Mouse (Mus musculus) heart, embryonic 13.5 days (tissue): ENCODE results near the gene Atoh8. TPM values are rescaled to one million over a fixed set of nuclear protein-coding genes. Genes with fewer than 3 reads are reported as not detected.

Experiments
- ATAC-seq: fragments of 200-750 bp; cut with Nextera tagmentation; 2 replicates; pipeline ENCODE4 v1.8.0; 2017; ENCODE audit warnings: moderate TSS enrichment; ENCODE audit not compliant: insufficient number of reproducible peaks, low FRiP score, low TSS enrichment; ENCODE audit errors: extremely low read depth
- H3K27ac ChIP-seq: fragments of 300-500 bp; sonication (generic); replicated peaks from 2 replicates; pipeline ENCODE4 v1.5.1; 2015; ENCODE audit warnings: moderate library complexity, mild to moderate bottlenecking, inconsistent platforms
- H3K27me3 ChIP-seq: fragments of 300-500 bp; sonication (generic); replicated peaks from 2 replicates; pipeline ENCODE4 v1.6.1; 2015; ENCODE audit warnings: mild to moderate bottlenecking, inconsistent platforms
- H3K36me3 ChIP-seq: fragments of 300-500 bp; sonication (generic); 2 replicates; pipeline ENCODE4 v1.6.1; 2015; ENCODE audit warnings: mild to moderate bottlenecking, inconsistent platforms
- H3K4me1 ChIP-seq: fragments of 300-500 bp; sonication (generic); 2 replicates; pipeline ENCODE4 v1.6.1; 2015; ENCODE audit warnings: inconsistent platforms
- H3K4me2 ChIP-seq: fragments of 300-500 bp; sonication (generic); 2 replicates; pipeline ENCODE4 v1.6.1; 2015; ENCODE audit warnings: inconsistent platforms, mild to moderate bottlenecking, moderate library complexity
- H3K4me3 ChIP-seq: fragments of 300-500 bp; sonication (generic); 2 replicates; pipeline ENCODE4 v1.5.1; 2015; ENCODE audit warnings: moderate library complexity, mild to moderate bottlenecking, inconsistent platforms
- H3K9ac ChIP-seq: fragments of 300-500 bp; sonication (generic); 2 replicates; pipeline ENCODE4 v1.6.1; 2015; ENCODE audit warnings: inconsistent platforms, mild to moderate bottlenecking, moderate library complexity
- H3K9me3 ChIP-seq: fragments of 300-500 bp; sonication (generic); 2 replicates; pipeline ENCODE4 v1.6.1; 2016; ENCODE audit warnings: inconsistent platforms
- WGBS: fragments of 180-500 bp; shearing (Covaris S2); methylation state at CpG from one replicate; pipeline ENCODE4 v1.1.7; 2015; ENCODE audit warnings: mixed read lengths; 5-methylcytosine and 5-hydroxymethylcytosine counted together
- polyA plus RNA-seq: library from polyadenylated mRNA; unstranded; fragments of >200 nt; fragmentation: Nextera tagmentation; extraction: Ambion mirVana; gene quantifications from 2 replicates; pipeline ENCODE4 v1.2.1, GENCODE M21; 2015

Gene Atoh8
- polyA plus RNA-seq, 1 experiment from 2014 or later, result 13.7 TPM

- Histone ChIP-seq H3K4me1 (peaks cover 62% of the 10 kb centered on the region), H3K27ac (peak overlapping the region; percentile 37; the same call in 1 of the 2 replicates)
- ATAC-seq, result no peak
Measured at GRCm38 (mm10) chr6:72210823-72211222, 24.6 kb downstream of the Atoh8 start.

DNA sequence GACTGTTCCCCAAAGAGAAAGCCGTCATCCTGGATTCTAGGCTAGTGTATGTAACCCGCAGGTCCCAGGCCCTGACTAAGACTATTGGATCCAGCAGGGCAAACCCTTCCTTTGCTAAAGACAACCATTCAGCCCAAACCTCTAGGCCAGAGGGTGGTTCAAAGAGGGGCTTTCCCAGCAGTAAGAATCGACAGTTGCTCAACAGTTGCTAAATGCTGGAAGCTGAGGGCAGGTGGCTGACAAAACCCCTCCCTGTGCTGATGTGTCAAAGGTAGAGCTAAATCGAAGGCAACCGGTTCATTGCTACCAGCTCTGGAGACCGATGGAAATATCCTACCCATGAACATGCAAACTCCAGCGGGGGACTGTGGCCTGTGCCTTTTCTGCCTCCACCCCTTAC lies 25.6 kb downstream of the Atoh8 start:
- H3K36me3 ChIP-seq, result peaks cover 40% of the 10 kb centered on the region
- H3K9me3 ChIP-seq, result no peaks in the 10 kb centered on the region
- H3K27me3 ChIP-seq, result peaks cover 8% of the 10 kb centered on the region; the same call in 1 of the 2 replicates
- no peak overlapping the region for H3K27ac ChIP-seq
- no peak overlapping the region for H3K4me2 ChIP-seq
- ATAC-seq, result no peak
- 86% methylated on average over 7 of the region's 7 CpGs for WGBS
- peaks cover 55% of the 10 kb centered on the region for H3K4me1 ChIP-seq
- H3K9ac ChIP-seq, result no peak overlapping the region
- no peak overlapping the region for H3K4me3 ChIP-seq

More at GRCm38 (mm10) chr6:72210823-72211222, 24.6 kb downstream of the Atoh8 start:
- H3K4me2 ChIP-seq, result no peak overlapping the region
- peaks cover 8% of the 10 kb centered on the region; the same call in 1 of the 2 replicates for H3K27me3 ChIP-seq
- no peak overlapping the region for H3K4me3 ChIP-seq
- no peak overlapping the region for H3K9ac ChIP-seq
- H3K36me3 ChIP-seq, result peaks cover 29% of the 10 kb centered on the region
- H3K9me3 ChIP-seq, result no peaks in the 10 kb centered on the region
- WGBS, result 66% methylated on average over 7 of the region's 7 CpGs

- Histone ChIP-seq H3K9ac (no peak overlapping the region), H3K9me3 (no peaks in the 10 kb centered on the region)
Measured at GRCm38 (mm10) chr6:72208406-72209045, 26.9 kb downstream of the Atoh8 start.

DNA sequence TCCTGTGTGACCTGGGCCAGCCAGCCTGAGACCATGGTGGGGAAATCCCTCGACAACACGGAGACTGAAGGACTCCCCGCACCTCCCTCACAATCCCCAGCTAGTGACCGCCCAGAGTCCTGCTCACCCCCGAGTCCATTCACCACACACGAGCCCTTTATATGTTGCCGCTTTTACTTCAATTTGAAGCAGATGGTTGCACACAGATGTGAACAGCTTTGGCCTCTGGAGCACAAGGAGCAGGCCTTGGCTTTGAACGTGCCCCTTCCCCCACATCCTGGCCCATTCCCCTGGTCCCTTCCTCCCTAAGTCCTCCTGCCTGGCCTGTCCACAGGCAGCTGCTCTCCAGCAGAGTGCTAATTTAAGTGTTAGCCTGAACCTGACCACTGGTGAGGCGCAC lies 29.4 kb downstream of the Atoh8 start:
- Histone ChIP-seq H3K27me3 (peaks cover 8% of the 10 kb centered on the region; the same call in 1 of the 2 replicates), H3K9ac (no peak overlapping the region), H3K4me3 (no peak overlapping the region), H3K27ac (no peak overlapping the region), H3K36me3 (peaks cover 49% of the 10 kb centered on the region), H3K4me2 (no peak overlapping the region), H3K9me3 (no peaks in the 10 kb centered on the region), H3K4me1 (peaks cover 49% of the 10 kb centered on the region)
- ATAC-seq, result no peak
- WGBS, result 78% methylated on average over 9 of the region's 9 CpGs

More at GRCm38 (mm10) chr6:72208406-72209045, 26.9 kb downstream of the Atoh8 start:
- Histone ChIP-seq H3K4me2 (no peak overlapping the region), H3K4me1 (peaks cover 51% of the 10 kb centered on the region), H3K27me3 (peaks cover 8% of the 10 kb centered on the region; the same call in 1 of the 2 replicates), H3K36me3 (peaks cover 49% of the 10 kb centered on the region), H3K27ac (no peak overlapping the region), H3K4me3 (no peak overlapping the region)
- WGBS, result 78% methylated on average over 8 of the region's 8 CpGs
- ATAC-seq, result no peak

GRCm38 (mm10) chr6:72204858-72205257 lies 30.5 kb downstream of the Atoh8 start:
- H3K27me3 ChIP-seq, result peaks cover 8% of the 10 kb centered on the region; the same call in 1 of the 2 replicates
- no peak overlapping the region for H3K9ac ChIP-seq
- 63% methylated on average over 7 of the region's 7 CpGs for WGBS
- peaks cover 49% of the 10 kb centered on the region for H3K36me3 ChIP-seq
- H3K4me2 ChIP-seq, result no peak overlapping the region
- H3K9me3 ChIP-seq, result no peaks in the 10 kb centered on the region
- peaks cover 45% of the 10 kb centered on the region for H3K4me1 ChIP-seq
- no peak overlapping the region for H3K4me3 ChIP-seq
- H3K27ac ChIP-seq, result no peak overlapping the region; the same call in 1 of the 2 replicates
- ATAC-seq, result no peak

GRCm38 (mm10) chr6:72203279-72203678 lies 32.1 kb downstream of the Atoh8 start:
- Histone ChIP-seq H3K4me1 (peaks cover 50% of the 10 kb centered on the region), H3K27me3 (peaks cover 8% of the 10 kb centered on the region; the same call in 1 of the 2 replicates), H3K27ac (no peak overlapping the region), H3K4me2 (no peak overlapping the region), H3K36me3 (peaks cover 42% of the 10 kb centered on the region), H3K9ac (no peak overlapping the region), H3K9me3 (no peaks in the 10 kb centered on the region), H3K4me3 (no peak overlapping the region)
- ATAC-seq, result no peak
- WGBS, result 46% methylated on average over 5 of the region's 5 CpGs

DNA sequence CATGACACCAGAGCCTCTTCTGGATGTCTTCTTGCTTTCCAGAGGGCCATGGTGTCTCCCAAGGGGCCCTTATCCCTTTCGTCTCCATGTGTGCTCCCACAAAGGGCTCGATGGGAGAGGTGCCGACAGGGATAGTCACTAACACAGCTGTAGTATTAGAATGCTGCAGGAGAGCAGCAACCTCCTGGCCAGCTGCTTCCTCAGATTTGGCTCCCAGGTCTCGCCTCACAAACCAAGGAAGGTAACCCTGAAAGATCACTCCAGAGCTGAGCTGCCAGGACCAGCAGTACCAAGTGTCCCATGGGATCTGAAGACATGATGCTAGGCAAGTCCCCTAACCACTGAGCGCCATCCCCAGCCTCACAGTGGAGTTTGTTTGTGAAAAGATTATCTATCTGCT lies 32.6 kb downstream of the Atoh8 start:
- Histone ChIP-seq H3K9ac (no peak overlapping the region; the same call in 1 of the 2 replicates), H3K4me1 (peaks cover 54% of the 10 kb centered on the region), H3K4me3 (no peak overlapping the region), H3K27me3 (peaks cover 5% of the 10 kb centered on the region; the same call in 1 of the 2 replicates), H3K9me3 (no peaks in the 10 kb centered on the region), H3K4me2 (no peak overlapping the region), H3K36me3 (peaks cover 37% of the 10 kb centered on the region), H3K27ac (no peak overlapping the region)
- no peak for ATAC-seq
- 56% methylated on average over 5 of the region's 5 CpGs for WGBS

DNA sequence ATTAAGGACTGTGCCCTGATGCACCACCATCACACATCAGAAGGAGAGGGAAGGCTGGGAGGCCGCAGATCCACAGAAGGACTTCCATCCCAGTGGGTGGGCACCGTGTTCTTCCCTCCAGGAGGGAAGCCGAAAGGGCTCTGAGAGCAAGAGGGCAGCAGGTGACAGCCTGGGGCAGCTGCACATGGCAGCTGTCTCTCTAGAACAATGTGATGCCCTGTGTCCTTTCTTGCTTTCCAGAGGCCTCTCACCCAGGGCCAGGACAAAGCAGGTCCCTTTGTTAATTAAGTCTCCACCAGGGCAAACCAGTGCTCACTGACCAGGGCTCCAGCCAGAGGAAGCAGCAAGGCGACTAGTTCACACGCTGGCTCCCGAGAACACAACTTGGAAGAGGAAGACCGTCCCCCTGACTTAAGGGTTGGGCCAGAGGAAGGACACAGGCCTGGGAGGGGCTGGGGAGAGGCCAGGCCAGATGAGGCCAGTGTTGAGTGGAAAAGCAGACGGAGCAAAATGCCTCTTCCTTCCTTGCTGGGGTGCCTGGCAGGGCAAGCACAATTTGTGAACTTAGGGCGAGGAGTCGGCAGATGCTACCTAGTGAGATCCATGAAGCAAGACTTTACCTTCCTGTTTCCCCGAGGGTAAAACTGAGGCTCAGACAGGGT lies 34.7 kb downstream of the Atoh8 start:
- H3K4me3 ChIP-seq, result no peak overlapping the region
- 0 out of 2 replicates have a peak overlapping the region, but pooled peaks have one; percentile 28 for H3K9ac ChIP-seq
- H3K36me3 ChIP-seq, result peaks cover 19% of the 10 kb centered on the region
- H3K27me3 ChIP-seq, result no peaks in the 10 kb centered on the region; the same call in 1 of the 2 replicates
- peaks cover 65% of the 10 kb centered on the region for H3K4me1 ChIP-seq
- ATAC-seq, result no peak
- H3K4me2 ChIP-seq, result no peak overlapping the region
- H3K27ac ChIP-seq, result peak overlapping the region; percentile 53
- H3K9me3 ChIP-seq, result no peaks in the 10 kb centered on the region
- 55% methylated on average over 11 of the region's 11 CpGs for WGBS

DNA sequence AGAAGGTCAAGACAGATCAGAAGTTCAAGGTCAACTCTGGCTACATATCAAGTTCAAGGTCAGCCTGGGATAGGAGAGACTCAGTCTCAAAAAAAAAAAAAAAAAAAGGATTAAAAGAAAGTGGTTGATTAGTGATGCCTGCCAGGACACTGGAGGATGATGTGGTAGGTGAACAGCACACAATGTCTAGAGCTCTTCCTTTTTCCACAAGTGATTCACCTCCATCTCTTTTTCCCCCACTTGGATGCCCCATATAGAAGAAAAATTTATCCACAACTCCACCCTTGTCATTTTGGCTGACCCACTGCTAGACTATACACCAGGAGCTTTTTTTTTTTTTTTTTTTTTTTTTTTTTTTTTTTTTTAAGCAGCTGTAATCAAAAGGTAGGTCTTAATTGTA lies 37.9 kb downstream of the Atoh8 start:
- H3K4me3 ChIP-seq, result no peak overlapping the region
- no peak overlapping the region for H3K27ac ChIP-seq
- H3K9ac ChIP-seq, result no peak overlapping the region
- H3K9me3 ChIP-seq, result no peaks in the 10 kb centered on the region
- no peak overlapping the region for H3K4me2 ChIP-seq
- ATAC-seq, result no peak
- H3K4me1 ChIP-seq, result peaks cover 43% of the 10 kb centered on the region
- H3K27me3 ChIP-seq, result no peaks in the 10 kb centered on the region
- H3K36me3 ChIP-seq, result no peaks in the 10 kb centered on the region

DNA sequence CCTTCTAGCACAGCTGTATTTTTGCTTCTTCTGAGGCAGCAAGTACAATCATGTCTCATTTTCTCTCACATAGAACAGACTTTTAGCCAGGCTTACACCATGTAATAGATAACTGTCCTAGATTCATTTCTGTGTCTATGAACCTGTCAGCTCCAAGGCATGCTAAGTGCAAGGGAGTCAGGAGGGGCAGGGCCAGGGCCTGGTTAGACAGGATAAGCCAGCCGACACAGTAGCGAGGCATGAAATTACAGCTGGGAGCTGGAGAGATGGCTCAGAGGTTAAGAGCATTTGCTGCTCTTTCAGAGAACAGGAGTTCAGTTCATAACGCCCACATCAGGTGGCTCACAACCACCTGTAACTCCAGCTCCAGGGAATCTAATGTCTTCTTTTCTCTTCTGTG lies 38.7 kb downstream of the Atoh8 start:
- WGBS, result 48% methylated on average over 3 of the region's 3 CpGs
- peaks cover 37% of the 10 kb centered on the region for H3K4me1 ChIP-seq
- H3K27me3 ChIP-seq, result no peaks in the 10 kb centered on the region
- no peaks in the 10 kb centered on the region for H3K36me3 ChIP-seq
- ATAC-seq, result no peak
- no peak overlapping the region for H3K27ac ChIP-seq
- H3K4me3 ChIP-seq, result no peak overlapping the region
- no peak overlapping the region for H3K9ac ChIP-seq
- no peak overlapping the region for H3K4me2 ChIP-seq
- no peaks in the 10 kb centered on the region for H3K9me3 ChIP-seq

DNA sequence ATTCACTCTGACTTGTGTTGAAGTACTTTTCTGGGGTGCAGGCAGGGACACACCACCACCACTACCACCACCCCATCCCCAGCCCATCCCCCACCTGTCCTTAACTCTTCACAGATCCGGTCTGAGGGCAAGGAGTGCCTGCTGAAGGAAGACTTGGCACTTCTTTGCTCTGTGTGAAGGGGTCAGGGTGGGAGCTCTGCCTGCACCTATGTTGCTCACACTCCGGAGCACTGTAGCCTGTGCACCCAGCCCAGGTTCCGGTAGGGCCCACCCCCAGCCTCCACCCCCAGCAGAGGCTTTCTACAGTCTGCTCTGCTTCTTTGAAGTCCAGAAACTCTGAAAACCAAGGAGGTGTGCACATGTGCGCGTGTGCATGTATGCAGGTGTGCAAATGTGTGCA lies 44.8 kb downstream of the Atoh8 start:
- WGBS, result 65% methylated on average over 5 of the region's 5 CpGs
- Histone ChIP-seq H3K4me3 (no peak overlapping the region), H3K36me3 (no peaks in the 10 kb centered on the region), H3K4me1 (peaks cover 32% of the 10 kb centered on the region), H3K27me3 (no peaks in the 10 kb centered on the region), H3K4me2 (no peak overlapping the region), H3K9ac (no peak overlapping the region), H3K9me3 (no peaks in the 10 kb centered on the region), H3K27ac (no peak overlapping the region)
- ATAC-seq, result no peak
